Mouse (Mus musculus) spleen, postnatal 14 days (tissue): Measurements from ENCODE around the gene Pfas.
"Not testable (repeated sequence)": the region's sequence is repeated elsewhere in the genome, so short reads cannot be mapped to it uniquely, and the experiment has no call there.

Experiments
- DNase-seq, 2 experiments: peaks; one replicate each; pipeline ENCODE4 v3.0.0; 2021 to 2022; ENCODE audit warnings: low spot score in 2 of 2

Gene Pfas

DNA sequence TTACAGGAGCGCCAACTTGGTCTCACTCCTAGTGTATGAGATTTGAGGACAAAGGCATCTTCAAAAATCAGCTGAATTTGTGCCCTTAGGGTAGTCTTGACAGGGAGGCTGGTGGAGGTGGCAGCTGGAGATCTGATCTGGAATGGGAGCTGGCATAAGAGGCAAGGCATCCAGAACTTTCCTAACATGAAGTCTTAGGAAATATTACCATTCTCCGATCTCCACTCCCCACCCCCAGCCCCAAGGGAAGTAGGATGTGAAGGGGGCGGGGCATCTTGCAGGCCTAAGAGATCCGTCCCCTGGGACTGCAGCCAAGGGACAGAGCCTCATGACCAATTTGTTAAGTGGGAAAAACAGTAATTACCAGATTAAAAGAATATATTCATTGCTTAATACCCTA, 38.0 kb downstream of the Pfas start:
- no peak for DNase-seq

DNA sequence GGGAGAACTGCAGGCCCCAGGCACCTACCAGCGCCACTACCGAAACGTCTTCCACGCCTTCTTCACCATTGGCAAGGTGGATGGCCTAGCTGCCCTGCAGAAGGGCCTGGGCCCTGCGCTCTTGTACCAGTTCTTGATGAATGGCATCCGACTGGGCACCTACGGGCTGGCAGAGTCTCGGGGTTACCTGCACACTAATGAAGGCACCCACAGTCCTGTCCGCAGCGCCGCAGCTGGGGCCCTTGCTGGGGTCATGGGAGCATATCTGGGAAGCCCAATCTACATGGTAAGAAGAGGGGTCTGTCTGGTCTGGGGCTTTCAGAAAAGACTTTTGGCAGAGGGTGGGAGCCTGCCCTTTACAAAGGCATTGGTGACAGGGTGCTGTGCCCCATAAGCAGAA, 39.5 kb downstream of the Pfas start:
- DNase-seq = no peak

DNA sequence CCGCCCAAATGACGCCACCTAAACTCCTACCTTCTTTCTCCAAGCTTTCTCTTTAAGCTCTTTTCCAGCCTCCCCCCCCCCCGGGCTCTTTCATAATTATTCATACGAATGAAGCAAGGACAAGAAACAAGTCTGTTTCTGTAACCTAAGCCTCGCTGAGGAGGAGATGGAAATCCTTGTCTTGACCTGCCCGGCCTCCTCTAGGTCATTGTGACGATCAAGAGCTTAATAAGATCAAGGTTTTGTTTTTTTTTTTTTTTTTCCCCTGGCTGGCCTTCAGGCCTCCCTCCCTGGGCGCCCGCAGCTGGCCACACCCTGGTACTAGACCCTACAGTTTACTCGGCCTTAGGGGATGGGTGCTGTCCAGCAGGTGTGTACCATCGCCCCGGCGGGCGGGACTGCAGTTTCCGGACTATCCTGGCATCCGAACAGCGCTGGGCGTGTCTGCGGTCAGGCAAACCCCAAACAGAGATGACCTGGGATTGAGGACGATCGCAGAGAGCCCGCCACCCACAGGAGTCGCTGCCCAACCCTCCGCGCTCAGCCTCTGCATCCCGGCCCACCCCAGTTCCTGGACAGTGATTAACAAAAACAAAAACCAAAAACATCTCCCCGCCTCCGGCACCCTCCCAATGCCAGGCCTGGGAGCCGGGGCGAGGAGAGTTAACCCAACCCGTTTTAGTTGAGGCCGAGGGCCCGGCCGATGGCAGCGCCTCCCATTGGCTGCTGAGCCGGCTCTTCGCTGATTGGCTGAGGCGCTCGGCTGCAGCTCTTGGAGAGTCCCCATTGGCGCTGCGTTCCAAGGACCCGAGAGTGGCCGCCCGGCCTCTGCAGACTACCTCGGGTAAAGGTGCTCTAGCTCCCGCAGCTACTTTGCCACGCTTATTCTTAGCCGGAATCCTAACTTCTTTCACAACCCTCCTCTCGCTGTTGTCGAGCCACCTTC, 40.6 kb downstream of the Pfas start, which contains the start of gene Slc25a35:
Gene Slc25a35 (plus strand): TSS at position 795 of the 946 bp plus-strand sequence.
- DNase-seq = peak; percentile 80 to 87

DNA sequence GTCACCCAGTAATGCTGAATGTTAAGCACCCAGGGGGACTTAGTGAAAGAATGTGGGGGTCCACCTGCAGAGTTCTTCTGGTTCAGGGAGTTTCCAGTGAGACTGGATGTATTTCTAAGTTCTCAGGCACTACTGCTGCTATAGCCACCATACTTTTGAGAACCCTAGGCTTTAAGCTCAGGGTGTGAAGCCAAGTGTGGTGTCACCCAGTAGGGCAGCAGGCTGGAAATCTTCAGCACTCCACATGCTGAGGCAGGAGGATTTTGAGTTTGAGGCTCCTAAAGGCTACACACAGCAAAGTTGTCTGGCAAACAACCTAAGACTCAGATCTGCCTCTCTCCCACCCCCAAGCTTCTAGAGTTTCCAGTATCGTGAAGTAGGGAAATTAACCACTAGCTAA, 41.7 kb downstream of the Pfas start:
- DNase-seq = no peak

DNA sequence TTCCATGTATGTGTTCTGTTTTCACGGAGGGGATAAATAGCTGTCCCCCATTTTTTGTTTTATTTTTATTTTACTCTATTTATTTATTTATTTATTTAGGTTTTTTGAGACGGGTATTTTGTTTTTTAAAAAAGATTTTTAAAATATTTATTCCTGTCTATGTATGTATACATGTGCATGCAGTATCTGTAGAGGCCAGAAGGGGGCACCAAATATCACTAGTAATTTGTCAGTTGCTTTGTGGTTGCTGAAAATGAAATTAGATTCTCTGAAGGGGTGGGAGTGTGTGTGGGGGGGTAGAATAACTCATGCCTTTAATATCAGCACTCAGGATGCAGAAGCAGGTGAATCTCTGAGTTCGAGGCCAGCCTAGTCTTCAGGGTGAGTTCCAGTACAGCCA, 42.4 kb downstream of the Pfas start:
- peak in 1 of 2 experiments; percentile 72 for DNase-seq

DNA sequence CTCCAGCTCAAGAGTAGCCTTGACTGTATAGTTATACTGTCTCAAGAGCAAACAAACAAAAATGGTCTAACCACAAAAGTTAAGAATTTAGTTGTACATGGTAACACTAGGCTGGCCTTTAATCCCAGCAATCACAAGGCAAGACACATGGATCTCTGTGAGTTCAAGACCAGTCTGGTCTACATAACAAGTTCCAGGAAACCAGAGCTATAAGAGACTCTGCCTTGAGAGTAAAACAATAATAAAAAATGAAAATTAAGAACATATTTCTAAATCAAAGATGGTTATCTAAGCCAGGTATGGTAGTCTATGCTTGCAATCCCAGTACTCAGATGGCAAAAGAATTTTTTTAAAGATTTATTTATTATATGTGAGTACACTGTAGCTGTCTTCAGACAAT, 43.2 kb downstream of the Pfas start:
- no peak for DNase-seq

DNA sequence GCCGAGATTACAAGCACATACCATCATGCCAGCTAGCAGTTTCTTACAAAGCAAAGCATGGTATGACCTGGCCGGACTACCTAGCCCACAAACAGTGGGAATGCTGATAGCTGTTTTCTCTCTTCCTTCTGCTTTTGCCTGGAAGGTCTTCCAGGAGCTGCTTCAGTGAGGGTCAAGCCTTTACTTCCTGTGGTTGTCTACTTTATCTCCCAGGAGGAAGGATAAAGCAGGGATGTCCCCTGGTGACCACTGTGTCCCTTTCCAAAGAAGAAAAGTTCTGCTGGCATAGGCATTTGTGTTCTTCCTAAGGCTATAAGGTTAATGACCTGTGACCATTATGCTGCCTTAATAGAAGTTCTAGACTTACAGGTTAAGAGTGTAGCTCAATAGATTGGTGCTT, 44.9 kb downstream of the Pfas start:
- DNase-seq = no peak

DNA sequence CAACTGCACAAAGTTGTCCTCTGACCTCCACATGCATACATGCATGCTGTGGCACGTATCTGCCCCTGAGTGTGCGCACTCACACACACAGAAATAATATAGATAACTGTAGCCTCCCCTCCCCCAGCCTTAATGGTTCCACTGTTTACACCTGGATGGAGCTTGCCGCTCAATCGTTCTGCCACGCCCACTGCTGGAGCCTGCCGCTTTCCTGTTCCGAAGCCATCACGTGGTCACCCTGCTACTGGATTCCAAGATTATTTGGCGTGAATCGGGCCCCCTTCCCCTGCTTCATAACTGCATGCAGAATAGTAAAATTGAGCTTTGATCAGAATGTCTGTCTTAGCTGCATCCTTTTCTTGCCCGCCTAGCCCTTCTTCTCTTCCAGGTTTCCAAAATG, 46.1 kb downstream of the Pfas start:
- not testable (repeated sequence) for DNase-seq

DNA sequence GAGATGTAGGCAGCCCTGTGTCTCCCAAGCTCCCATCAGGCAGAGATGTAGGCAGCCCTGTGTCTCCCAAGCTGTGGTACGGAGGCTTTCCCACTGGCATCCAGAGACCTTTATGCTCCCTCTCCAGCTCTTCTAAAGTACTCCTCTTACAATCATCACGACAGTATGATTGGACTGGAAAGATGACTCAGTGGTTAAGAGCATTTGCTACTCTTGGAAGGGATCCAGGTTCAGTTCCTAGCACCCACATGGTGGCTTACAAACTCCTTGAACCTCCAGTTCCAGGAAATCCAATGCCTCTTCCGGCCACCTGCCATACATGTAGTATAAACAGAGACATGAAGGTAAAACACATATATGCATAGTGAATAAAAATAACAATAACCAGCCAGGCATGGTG, 46.7 kb downstream of the Pfas start:
- DNase-seq = no peak

DNA sequence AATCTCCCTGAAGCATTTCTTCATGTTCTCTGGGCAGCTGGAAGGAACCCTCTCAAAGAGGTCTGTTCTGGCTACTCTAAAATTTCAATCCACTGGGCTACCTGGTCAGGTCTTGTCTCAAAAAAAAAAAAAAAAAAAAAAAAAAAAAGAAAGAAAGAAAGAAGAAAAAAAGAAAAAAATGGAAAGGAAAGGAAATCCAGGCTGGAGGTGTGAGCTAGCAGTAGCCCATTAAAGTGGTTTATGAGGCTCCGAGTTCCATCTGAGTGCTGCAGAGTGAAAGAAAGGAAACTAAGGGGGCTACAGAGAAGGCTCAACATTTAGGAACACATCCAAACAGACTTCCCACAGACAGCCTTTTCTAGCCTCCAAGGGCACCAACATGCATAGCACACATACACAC, 50.3 kb downstream of the Pfas start:
- DNase-seq = no peak

DNA sequence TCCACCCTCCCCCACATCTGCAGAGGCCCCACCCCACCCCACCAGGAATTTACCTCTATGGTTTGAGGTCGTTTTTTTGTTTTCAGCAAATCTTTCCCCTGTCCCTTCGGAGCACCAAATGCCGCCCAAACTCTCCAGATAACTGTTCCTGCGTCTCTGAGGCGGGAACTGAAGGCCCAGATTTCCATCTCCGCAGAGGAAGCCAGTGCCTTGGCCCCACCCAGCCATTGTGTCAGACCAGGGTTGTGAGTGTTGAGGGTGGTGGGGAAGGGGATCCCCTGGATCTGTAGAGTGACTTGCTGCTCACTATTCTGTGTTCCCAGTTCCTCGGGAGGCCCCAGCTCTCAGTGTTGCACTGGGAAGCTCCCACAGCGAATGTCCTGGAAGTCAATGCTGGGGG, 51.0 kb downstream of the Pfas start, which contains the start of gene Arhgef15:
Gene Arhgef15 (minus strand): TSS at position 173 of the 400 bp plus-strand sequence.
- no peak for DNase-seq

DNA sequence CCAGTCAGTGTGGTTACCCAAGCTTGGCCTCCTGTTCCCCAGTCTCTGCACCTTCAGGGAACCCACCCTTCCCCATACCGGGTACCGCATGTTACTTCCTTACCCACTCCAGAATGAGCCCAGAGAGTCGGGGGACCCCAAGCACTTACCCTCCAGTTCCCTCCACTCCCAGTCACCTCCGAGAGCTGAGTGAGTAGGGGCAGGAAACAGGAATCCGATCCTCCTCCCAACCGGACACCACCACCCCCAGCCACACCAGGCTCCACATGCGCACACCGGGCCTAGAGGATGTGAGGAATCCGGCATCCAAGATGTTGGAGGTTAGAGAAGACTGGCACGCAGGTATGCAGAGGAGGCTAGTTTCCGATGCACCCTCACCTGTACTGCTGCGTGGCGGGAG, 51.6 kb downstream of the Pfas start:
- DNase-seq = no peak

DNA sequence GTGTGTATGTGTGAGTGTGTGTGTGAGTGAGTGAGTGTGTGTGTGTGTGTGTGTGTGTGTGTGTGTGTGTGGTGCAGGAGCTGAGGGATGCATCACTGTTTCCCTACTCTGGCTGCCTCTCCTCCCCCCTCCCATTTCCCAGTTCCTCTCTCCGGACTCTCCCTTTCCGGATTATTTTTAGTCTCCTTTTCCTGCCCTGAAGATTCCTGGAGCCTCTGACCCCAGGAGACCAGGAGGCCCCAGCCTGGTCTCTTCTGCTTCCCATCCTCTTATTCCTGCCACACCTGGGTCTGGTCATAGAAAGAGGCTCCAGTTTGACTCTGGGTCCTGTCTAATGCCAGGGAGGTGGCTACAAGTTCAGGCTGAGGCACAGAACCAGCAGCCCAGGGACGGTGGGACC, 52.2 kb downstream of the Pfas start:
- no peak for DNase-seq

DNA sequence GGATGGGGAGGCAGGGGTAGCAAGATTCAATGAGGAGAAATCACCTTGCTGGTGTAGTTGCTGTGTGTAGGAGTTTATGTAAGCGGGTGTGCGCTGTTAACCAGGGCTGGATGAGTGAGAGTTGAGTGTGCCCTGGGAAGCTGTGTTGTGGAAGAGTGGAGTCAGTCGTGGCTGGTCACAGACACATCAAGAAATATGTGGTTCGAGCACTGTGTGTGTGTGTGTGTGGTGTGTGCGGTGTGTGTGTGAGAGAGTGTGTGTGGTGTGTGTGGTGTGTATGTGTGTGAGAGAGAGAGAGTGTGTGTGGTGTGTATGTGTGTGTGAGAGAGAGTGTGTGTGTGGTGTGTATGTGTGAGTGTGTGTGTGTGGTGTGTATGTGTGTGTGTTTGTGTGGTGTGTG, 52.8 kb downstream of the Pfas start:
- no peak for DNase-seq

DNA sequence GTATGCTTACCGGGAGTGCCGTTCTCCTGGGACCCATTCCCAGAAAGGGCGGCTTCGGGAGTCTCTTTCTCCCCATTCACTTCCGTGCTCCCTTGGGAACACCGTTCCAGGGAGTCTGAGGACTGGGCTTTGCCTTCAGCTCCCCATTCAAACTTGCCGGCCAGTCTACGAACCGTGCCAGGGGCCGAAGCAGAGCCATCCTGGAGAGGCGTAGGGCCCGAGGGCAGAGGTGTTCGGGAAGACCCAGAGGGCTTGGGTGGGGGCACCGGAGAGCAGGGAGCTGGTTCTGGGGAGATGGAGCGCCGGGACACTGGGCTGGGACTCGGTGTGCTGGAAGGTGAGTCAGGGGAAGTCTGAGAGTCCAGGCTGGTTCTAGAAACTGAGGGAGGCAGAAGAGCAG, 53.9 kb downstream of the Pfas start:
- no peak for DNase-seq

DNA sequence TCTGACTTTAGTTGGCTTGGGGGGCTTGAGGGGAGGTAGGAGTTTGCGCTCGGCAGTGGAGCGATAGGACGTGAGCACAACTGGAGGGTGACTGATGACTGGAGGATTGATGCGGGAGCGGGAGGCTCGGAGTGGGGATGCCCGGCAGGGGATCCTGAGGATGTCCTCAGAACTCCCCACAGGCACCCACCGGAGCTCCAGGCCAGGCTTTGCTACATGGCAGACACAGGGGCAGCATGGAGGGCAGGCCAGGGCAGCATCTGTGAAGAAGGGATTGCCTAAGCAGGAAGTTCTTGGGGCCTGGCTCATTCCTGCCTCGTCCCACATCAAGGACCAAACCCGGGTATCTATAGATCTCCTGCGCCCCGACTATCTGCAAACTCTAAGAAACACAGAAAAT, 54.4 kb downstream of the Pfas start:
- no peak for DNase-seq

DNA sequence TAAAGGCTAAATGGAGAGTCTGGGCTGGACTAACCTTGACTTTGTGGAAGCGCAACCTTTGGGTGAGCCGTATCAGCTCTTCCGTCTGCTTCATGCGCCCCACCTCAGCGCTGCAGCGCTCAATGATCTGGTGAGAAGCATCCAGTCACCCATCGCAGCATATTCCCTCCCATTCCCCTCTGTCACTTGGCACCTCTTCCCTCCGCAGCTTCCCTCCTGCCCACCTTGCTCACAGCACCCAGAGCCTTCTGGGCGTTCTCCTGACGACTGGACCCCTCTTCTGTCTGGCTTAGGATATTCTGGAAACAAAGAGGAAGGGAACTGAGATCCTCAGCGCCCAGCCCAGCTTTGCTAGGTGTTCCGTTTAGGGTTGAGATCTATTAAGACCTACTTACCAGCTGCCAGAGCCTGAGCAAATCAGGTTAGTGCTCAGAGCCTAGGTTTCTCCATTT, 60.7 kb downstream of the Pfas start:
- no peak for DNase-seq

DNA sequence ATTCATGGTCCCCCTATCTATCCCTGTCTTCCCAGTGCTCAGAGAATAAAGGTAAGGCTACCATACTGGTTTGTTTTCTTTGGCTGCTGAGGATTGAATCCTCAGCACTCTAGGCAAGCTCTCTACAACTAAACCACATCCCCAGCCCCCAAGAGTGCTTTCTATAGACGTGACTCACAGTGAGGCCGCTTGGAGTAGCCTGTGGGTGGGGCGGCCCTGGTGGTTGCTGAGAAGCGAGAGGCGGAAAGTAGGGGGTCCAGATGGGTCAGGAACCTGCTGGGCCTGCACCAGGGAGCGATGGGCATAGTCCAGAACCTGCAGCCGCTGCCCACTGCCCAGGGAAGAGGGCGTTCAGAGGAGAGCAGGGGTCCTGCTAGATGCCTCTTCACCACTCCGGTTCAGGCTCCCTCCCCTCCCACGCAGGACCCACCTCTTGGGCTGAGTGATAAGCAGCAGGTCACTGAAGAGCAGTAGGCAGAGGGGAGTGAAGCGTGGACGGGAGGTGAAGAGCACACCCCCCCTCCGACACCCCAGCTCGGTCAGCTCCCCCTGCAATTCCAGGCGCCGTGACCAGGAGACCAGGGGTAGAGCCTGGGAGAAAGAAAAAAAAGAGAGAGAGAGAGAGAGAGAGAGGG, 61.3 kb downstream of the Pfas start:
- DNase-seq = no peak

DNA sequence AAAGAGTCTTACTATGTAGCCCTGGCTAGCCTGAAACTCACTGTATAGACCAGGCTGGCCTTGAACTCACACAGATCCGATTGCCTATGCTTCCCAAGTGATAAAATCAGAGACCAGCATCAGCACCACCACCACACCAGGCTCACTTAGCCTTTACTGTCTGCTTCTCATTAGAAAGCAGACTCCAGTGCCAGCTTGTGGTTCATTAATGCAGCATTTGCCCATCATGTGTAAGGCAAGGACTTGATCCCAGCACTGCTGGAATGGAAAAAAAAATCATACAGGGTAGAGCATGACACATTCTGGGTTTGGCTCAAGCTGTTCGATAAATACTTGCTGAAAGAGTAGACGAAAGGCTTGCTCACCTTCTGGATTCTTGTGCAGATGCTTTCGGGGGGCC, 62.3 kb downstream of the Pfas start:
- no peak for DNase-seq

DNA sequence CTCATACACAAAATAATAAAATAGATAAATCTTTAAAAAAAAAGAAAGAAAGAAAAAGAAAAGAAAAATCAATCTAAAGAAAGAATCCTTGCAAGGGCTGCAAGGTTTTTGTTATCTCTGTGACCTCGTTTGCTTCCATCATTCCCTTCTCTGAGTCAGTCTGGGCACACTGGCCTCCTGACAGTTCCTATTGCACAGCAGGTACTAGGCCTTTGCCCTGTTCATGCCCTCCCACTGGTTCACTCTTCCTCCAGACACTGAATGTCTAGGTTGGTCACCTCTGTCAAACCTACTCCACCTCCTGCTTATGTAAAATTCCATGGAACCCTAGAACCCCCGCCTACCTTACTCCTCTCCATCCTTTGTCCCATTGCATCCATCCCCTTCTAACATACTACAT, 63.0 kb downstream of the Pfas start:
- no peak for DNase-seq

DNA sequence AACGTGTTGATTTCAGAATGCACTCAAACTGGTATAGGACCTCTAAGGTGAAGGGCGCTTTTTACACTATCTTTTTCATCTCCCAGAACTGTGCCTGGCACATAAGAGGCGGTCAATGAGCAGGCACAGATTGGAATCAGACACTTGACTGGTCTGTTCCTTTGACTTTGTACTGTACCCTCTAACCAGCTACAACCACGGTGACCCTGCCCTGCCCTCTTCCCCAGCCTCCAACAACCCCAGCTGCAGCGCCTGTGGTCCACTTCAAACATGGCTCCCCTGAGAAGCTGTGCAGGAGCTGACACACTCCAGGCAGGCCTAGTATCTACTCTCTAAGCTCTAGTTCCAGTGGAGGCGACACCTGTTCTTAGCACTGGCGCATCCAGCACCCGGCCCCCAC, 65.5 kb downstream of the Pfas start:
- no peak for DNase-seq

DNA sequence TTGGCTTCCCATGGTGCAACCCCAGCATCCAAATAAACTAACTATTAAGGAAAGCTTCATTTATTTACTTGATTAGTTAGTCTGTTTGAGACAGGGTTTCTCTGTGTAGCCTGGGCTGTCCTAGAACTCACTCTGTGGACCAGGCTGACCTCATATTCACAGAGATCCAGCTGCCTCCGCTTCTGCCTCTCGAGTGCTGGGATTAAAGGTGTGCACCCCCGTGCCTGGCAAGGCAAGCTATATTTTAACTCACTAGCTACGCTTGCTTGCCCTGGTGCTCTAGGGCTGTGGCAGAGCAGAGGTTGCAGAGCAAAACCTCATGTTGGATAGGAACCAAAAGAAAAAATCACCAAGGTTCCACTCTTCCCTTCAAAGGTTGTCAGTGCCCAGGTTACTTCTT, 67.7 kb downstream of the Pfas start:
- no peak for DNase-seq
